Mouse (Mus musculus): ENCODE data around the gene Olfr1113. TPM values are rescaled to one million over a fixed set of nuclear protein-coding genes. Genes with fewer than 3 reads are reported as not detected.
"Not testable (repeated sequence)": the region's sequence is repeated elsewhere in the genome, so short reads cannot be mapped to it uniquely, and the experiment has no call there.

The Olfr1113 gene
- polyA plus RNA-seq (2012; ENCODE audit: insufficient read depth, low replicate concordance), result not detected in 2 replicates

DNA sequence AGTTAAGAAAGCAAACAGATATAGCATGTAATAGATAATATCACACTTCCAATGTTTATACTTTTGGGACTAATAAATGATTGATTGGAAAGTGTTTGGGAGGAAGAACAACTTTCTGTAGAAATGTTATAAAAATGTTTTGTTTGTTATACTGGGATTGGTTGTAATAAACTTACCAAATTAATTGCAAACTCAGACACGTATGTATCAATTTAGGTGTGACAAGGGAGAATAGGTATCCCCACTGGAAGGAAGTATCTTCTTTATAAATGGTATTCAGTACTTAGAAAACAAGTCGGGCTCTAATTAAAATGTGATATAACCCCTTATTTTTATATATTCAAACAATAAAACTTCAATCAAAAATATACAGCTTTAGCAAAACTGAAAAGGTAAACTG, at the start of gene Olfr1113:
Gene Olfr1113, plus strand, starts transcription at position 301 of the 400 bp plus-strand sequence.
- no peak for TF ChIP-seq GATA1 (IDR thresholded peaks at IDR 0.05; ENCODE audit: borderline replicate concordance, low read length)
- TF ChIP-seq FLI1 (IDR thresholded peaks at IDR 0.05; ENCODE audit: low read length), result no peak
- Histone ChIP-seq H3K4me1 (no peaks in the 10 kb centered on the region), H3K9me3 (0 out of 2 replicates have a peak, but pooled peaks cover 3% of the 10 kb centered on the region), H3K36me3 (replicated peaks; ENCODE audit: low read length) (no peaks in the 10 kb centered on the region), H3K4me3 (replicated peaks) (no peak within 1 kb of the TSS), H3K27me3 (replicated peaks) (no peaks in the 10 kb centered on the region)

DNA sequence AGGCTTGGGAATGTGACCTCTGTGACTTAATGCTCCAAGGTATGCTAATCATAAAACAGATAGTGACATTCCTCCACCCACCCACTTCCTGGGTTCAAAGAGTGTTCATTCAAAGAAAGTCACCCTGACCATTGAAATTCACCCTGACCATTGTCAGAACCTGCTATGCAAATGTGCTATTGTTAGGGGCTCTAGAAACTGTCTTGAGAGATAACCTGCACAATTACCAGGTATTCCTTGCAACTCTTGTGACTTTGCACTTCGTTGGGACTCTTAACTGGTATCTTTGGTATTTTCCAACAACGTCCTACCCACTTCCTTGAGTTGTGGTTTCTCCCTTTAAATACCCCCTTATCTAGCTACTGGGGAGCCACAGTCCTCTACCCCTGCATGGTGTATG, 41.0 kb upstream of the Olfr1113 start:
- H3K36me3 ChIP-seq (replicated peaks; ENCODE audit: low read length); H3K4me3 ChIP-seq (replicated peaks): not testable (repeated sequence)

DNA sequence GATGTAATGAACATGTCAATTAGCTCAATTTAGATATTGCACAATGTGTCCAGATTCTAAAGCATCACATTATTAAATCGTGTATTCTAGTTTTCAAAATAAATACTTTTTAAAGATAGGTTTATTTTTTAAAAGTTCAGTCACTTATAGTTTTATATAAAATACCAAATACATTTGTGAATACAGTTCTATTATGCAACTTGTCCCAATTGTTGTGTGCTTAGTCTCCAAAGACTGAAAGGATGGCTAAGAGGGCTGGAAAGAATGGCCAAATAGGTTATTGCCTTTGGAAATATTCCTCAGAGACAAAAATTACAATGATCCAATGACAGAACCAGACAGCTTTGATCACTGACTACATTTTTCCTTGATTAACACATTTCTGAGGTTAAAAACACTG, 21.3 kb upstream of the Olfr1113 start, which contains the start of gene Olfr1112:
Gene Olfr1112, plus strand, starts transcription at position 301 of the 400 bp plus-strand sequence.
- TF ChIP-seq FLI1 (IDR thresholded peaks at IDR 0.05; ENCODE audit: low read length) (no peak), GATA1 (IDR thresholded peaks at IDR 0.05; ENCODE audit: borderline replicate concordance, low read length) (no peak)
- Histone ChIP-seq H3K27me3 (replicated peaks) (no peaks in the 10 kb centered on the region), H3K4me3 (replicated peaks) (no peak within 1 kb of the TSS), H3K9me3 (no peaks in the 10 kb centered on the region), H3K4me1 (no peaks in the 10 kb centered on the region), H3K36me3 (replicated peaks; ENCODE audit: low read length) (no peaks in the 10 kb centered on the region)

More for the DNA sequence above, 41.0 kb upstream of the Olfr1113 start:
- peaks cover 16% of the 10 kb centered on the region for H3K9me3 ChIP-seq
- H3K27me3 ChIP-seq (replicated peaks); H3K4me1 ChIP-seq: not testable (repeated sequence)

DNA sequence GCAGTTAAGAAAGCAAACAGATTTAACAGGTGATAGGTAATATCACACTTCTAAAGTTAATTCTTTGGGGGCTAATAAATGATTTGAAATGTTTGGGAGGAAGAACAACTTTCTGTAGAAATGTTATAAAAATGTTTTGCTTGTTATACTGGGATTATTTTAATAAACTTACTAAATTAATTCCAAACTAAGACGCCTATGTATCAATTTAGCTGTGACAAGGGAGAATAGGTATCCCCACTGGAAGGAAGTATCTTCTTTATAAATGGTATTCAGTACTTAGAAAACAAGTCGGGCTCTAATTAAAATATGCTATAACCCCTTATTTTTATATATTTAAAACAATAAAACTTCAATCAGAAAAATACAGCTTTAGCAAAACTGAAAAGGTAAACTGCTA, 38.9 kb downstream of the Olfr1113 start, which contains the start of gene Olfr1115:
Gene Olfr1115, plus strand, starts transcription at position 301 of the 400 bp plus-strand sequence.
- Histone ChIP-seq H3K27me3 (replicated peaks) (no peaks in the 10 kb centered on the region), H3K9me3 (no peaks in the 10 kb centered on the region), H3K36me3 (replicated peaks; ENCODE audit: low read length) (no peaks in the 10 kb centered on the region), H3K4me3 (replicated peaks) (no peak within 1 kb of the TSS), H3K4me1 (no peaks in the 10 kb centered on the region)
- TF ChIP-seq GATA1 (IDR thresholded peaks at IDR 0.05; ENCODE audit: borderline replicate concordance, low read length) (no peak), FLI1 (IDR thresholded peaks at IDR 0.05; ENCODE audit: low read length) (no peak)

Other genes with a start within 250 kb of the Olfr1113 start
- not detected in 2 replicates for gene Olfr1099, start 248.3 kb upstream of the Olfr1113 start, polyA plus RNA-seq (2012; ENCODE audit: insufficient read depth, low replicate concordance)
- not detected in 2 replicates for gene Olfr1100, start 229.0 kb upstream of the Olfr1113 start, polyA plus RNA-seq (2012; ENCODE audit: insufficient read depth, low replicate concordance)
- not detected in 2 replicates for gene Olfr1101, start 217.7 kb upstream of the Olfr1113 start, polyA plus RNA-seq (2012; ENCODE audit: insufficient read depth, low replicate concordance)
- not detected in 2 replicates for gene Olfr1102, start 210.6 kb upstream of the Olfr1113 start, polyA plus RNA-seq (2012; ENCODE audit: insufficient read depth, low replicate concordance)
- gene Olfr1104, start 181.9 kb upstream of the Olfr1113 start, polyA plus RNA-seq (2012; ENCODE audit: insufficient read depth, low replicate concordance), result not detected in 2 replicates
- gene Olfr1105, start 172.4 kb upstream of the Olfr1113 start, polyA plus RNA-seq (2012; ENCODE audit: insufficient read depth, low replicate concordance), result 0.02 TPM in 1 of 2 replicates, not detected in the other
- not detected in 2 replicates for gene Olfr1106, start 156.7 kb upstream of the Olfr1113 start, polyA plus RNA-seq (2012; ENCODE audit: insufficient read depth, low replicate concordance)
- not detected in 2 replicates for gene Olfr1107, start 133.2 kb upstream of the Olfr1113 start, polyA plus RNA-seq (2012; ENCODE audit: insufficient read depth, low replicate concordance)
- not detected in 2 replicates for gene Olfr1109, start 113.0 kb upstream of the Olfr1113 start, polyA plus RNA-seq (2012; ENCODE audit: insufficient read depth, low replicate concordance)
- not detected in 2 replicates for gene Olfr259, start 94.4 kb upstream of the Olfr1113 start, polyA plus RNA-seq (2012; ENCODE audit: insufficient read depth, low replicate concordance)
- not detected in 2 replicates for gene Olfr1110, start 68.7 kb upstream of the Olfr1113 start, polyA plus RNA-seq (2012; ENCODE audit: insufficient read depth, low replicate concordance)
- gene Olfr1111, start 56.3 kb upstream of the Olfr1113 start, polyA plus RNA-seq (2012; ENCODE audit: insufficient read depth, low replicate concordance), result not detected in 2 replicates
- gene Olfr1112, start 21.2 kb upstream of the Olfr1113 start, polyA plus RNA-seq (2012; ENCODE audit: insufficient read depth, low replicate concordance), result not detected in 2 replicates
- gene Olfr1115, start 39.0 kb downstream of the Olfr1113 start, polyA plus RNA-seq (2012; ENCODE audit: insufficient read depth, low replicate concordance), result not detected in 2 replicates
- not detected in 2 replicates for gene Olfr1116, start 58.6 kb downstream of the Olfr1113 start, polyA plus RNA-seq (2012; ENCODE audit: insufficient read depth, low replicate concordance)
- gene Olfr1118, start 98.6 kb downstream of the Olfr1113 start, polyA plus RNA-seq (2012; ENCODE audit: insufficient read depth, low replicate concordance), result 0.43 TPM in 1 of 2 replicates, not detected in the other
- not detected in 2 replicates for gene Olfr1120, start 145.8 kb downstream of the Olfr1113 start, polyA plus RNA-seq (2012; ENCODE audit: insufficient read depth, low replicate concordance)
- gene Olfr1121, start 160.9 kb downstream of the Olfr1113 start, polyA plus RNA-seq (2012; ENCODE audit: insufficient read depth, low replicate concordance), result not detected in 2 replicates
- not detected in 2 replicates for gene Olfr1122, start 176.9 kb downstream of the Olfr1113 start, polyA plus RNA-seq (2012; ENCODE audit: insufficient read depth, low replicate concordance)
- not detected in 2 replicates for gene Olfr1123, start 207.7 kb downstream of the Olfr1113 start, polyA plus RNA-seq (2012; ENCODE audit: insufficient read depth, low replicate concordance)
- not detected in 2 replicates for gene Olfr1124, start 221.3 kb downstream of the Olfr1113 start, polyA plus RNA-seq (2012; ENCODE audit: insufficient read depth, low replicate concordance)
- gene Olfr1126, start 245.0 kb downstream of the Olfr1113 start, polyA plus RNA-seq (2012; ENCODE audit: insufficient read depth, low replicate concordance), result not detected in 2 replicates

All from megakaryocyte, embryonic 14.5 days (primary cell).